Mouse (Mus musculus) kidney, adult 9 months (tissue): ENCODE data around the gene Cdkal1.

ENCODE experiments used
- DNase-seq: peaks from one replicate; pipeline ENCODE4 v3.0.0; 2022

The Cdkal1 gene

DNA sequence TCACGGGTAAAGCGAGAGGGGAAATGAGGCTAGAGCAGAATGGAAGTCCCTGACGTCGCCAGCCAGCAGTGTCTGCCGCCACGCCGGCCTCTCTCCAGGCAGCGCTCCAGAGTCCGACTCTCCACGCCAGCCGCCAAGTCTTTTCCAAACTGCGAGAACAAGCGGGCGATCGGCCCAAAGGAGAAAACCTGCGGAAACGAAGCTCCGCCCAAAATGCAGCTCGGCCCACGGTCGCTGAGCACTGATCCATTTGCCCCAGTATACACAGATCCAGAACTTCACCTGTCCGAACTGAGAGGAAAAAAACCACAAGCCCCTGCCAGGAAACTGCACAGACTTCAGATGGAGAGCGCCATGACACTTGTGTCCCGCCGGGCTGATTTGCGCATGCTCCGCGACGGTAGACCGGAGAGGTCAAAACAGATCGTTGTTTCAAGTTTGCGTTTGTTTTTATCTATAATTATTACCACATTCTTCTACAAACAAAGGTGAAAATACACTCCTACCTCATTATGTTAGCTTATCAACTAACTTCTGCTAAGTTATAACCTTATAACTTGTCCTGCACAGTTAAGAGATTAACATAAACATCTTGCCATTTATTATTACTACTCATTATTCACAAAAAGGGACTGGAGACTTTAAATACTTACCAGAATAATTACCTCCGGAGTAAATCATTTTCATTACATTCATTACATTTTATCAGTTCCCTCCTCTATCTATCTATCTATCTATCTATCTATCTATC lies at the start of gene Cdkal1:
Cdkal1 (minus strand) TSS at position 394 of the 751 bp plus-strand sequence.
- peak; percentile 87 for DNase-seq

DNA sequence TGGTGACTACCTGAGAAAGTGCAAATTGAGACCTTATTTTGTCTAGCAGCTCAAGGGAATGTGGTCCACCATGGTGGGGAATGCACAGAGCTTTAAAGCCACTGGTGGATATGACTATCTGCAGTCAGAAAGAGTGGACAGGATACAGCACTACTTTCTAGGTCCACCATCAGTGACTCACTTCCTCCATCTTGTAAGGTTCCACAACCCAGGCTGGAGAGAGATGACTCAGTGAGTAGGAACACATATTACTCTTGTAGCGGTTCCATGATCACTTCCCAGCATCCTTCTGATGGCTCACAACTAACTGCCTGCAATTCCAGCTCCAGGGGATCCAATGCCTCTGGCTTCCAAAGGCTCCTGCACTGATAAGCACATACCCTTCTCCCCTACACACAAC lies 47.9 kb upstream of the Cdkal1 start:
- no peak for DNase-seq

DNA sequence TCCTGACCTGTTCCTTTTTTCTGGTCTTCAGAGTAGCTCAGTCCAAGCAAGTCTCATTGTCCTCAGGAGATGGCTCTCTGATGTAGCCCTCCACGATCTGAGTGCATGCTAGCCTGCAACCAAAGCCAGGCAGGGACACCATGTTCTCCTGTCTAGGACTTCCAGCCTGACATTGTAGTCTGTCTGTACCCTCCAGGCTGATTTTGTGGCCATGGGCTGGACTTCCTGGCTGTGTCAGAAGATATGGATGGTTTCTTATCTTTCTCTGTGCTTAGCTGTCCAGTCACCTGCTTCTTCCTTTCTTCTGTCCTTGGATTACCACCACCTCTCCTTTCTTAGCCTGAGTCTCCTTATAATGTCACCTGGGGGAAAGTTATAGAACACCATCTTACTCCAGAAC lies 47.2 kb upstream of the Cdkal1 start:
- no peak for DNase-seq

DNA sequence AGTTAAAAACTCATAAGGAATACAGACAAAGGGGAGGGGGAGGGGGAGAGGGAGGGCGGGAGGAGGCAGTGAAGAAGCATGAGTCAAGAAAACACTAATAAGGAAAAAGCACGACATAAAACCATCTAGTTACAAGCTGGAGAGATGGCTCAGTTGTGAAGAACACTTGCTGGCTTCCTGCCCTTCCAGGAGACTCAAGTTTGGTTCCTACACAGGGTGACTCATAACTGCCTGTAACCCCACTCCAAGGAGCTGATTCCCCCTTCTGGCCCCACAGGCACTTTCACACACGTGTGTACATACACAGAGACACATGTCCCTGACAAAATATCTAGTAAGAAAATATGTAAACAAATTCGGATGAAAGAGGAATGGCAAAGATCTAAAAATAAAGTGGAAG lies 46.2 kb upstream of the Cdkal1 start:
- DNase-seq = no peak

DNA sequence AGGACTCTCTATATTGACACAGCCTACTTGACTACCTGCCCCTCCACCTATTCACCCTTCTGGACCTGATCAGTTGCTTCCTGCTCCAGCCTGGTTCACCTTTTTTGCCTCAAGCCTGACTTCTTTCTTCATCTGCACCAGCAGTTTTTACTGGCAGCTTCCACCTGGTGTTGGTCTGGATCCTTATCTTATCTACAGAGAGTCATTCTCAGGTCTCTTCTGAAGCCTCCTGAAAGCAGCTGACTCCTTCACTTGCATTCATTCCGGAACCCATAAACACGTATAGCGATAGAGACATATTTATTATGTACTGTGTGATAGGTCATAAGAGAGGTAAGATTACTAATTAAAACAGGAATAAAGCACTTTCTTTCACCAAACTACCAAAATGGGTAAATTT lies 11.3 kb upstream of the Cdkal1 start:
- DNase-seq = no peak

DNA sequence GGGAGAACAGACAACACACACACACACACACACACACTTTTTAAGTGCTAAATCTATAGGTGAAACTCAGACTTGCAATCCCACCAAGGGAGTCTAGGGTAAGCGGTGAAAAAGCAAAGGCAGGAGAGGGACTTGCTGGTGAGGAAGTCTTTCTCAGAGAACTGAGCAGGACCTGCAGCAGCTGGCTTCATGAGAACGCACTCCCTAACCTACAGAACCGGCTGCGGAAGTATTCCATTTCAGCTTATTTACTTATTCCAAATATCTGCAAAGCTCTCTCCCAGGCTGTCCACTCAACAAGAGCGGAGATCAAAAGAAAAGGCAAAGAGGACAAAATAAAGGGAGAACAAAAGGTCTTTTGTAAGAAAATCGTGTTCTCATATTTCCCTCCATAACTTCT lies 8.9 kb upstream of the Cdkal1 start:
- no peak for DNase-seq

DNA sequence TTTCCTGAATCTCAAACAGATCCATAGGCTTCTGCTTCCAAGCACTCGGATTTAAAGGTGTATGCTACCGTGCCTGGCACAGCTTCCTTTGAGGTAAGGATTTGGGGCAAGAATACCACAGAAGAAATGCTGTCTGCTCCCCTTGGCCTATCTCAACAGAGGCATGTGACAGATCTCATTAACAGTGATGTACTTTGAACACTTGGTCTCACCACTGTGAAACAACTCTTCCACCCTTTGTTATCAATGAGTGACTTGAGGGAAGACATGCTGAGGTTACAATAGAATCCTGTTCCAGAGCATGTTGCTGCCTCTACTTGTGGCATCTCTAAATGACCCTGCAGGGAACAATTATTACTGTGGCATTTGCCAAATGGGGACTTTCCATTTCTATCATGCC lies 4.6 kb upstream of the Cdkal1 start:
- DNase-seq = no peak

DNA sequence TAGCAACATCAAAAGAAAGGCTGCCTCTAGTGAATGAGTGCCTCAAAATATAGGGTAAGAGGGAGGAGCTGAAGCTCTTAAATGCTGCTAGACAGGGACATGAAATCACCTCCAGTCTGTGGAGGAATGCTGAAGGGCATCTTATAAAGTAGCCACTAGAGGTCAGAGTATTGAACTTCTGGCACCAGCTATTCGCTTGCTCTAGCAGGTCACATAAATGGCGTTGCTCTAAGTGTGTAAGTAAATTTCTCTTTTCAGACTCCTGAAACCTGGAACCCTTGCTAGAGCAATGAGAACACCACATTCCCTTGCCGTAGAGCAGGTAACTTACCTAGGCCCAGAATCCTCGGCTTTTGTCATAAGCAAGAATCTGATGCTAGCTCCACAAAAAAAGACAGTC lies 2.0 kb upstream of the Cdkal1 start:
- DNase-seq = peak; percentile 71

DNA sequence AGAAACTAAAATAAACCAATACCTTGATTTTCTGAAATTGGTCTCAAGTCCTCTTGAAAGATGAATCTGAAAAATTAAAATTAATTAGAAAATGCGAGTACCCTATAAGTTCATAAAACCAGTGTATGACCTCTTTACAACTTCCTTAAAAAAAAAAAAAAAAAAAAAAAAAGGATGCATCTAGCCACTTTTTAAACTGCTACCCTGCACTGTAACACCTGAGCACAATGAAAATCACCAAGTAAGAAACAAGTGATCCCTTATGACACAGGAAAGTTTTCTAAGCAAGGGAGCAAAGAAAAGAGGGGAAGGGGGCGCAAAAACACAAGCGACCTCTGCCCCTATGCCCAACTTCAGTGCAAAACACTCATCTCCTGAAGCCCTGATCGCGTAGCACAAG lies 598 bp downstream of the Cdkal1 start:
- DNase-seq = no peak

DNA sequence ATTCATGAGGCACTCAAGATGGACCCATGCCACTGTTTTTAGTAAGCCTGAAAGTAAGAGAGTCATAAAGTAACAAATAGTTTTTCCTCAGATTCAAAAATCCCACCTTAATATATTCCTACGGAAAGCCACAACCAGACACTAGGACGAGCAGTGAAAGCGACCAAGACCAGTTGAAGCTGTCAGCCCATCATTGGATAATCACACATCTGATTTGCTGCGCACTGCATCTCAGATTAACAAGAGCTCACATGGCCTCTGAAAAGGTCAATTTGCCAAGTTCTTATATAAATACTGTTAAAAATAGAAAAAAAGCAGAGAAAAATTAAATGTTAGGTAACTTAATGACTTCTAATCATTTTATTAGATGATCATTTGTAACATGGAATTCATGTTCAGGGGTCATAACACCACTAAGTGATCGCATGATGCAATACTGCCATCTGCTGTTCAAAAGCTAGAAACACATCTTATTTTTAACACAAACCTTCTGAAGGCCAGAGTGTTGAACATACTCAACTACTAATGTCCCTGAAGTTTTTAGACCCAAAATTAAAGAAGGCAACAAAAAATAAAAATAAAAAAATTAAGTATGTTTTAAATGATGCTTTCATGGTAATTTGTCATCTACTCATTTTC lies 16.9 kb downstream of the Cdkal1 start:
- peak; percentile 51 for DNase-seq

DNA sequence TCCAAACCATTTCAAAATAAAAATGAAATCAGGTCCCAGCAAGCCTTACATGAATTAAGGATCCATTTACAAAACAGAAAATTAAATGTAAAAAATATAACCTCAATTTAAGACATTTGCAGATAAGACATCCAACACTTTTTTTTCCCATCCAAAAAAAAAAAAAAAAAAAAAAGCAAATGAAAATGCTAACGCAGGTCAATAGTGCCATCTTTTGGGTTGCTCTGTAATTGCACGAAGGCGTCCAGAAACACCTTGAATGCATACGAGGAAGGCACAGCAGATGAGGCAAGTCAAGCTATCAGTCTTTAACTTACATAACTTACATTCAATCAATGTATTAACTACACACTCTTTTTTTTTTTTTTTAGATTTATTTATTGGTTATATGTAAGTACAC lies 20.3 kb downstream of the Cdkal1 start:
- peak; percentile 67 for DNase-seq

DNA sequence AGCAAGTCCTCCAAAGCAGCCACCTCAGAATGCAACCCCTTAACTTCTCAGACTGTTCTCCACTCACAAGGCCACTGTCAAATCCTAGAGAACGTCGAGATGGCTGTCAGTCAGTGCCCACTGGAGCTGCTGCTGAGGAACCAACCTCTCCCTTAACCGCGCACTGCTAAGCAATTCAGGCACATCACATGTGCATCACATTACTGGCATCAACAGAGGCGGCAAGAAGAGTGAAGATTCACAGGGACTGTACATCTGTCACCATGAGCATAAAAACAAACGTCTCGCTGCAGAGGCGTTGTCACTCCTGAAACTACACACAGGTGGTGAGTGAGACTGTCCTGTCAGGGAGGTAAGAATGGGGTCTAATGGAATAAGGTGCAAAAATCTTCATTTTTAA lies 21.7 kb downstream of the Cdkal1 start:
- no peak for DNase-seq

DNA sequence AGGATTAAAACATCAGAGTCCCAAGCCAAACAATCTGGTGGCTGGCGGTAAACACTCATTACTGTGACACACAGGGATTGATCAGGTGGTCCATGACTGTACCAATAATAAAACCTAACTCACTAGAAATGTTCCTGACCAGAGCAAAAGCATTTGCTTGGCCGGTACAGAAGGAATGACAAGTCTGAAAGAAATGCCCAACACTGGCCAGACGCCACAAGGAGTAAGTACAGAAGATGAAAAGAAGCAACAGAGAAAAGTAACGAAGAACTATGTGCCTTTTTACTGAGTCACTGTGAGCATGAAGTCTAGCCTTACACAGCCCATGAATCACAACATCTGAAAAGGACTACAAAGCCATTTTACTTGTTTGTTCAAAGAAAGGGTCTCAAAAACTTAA lies 24.3 kb downstream of the Cdkal1 start:
- DNase-seq = no peak

DNA sequence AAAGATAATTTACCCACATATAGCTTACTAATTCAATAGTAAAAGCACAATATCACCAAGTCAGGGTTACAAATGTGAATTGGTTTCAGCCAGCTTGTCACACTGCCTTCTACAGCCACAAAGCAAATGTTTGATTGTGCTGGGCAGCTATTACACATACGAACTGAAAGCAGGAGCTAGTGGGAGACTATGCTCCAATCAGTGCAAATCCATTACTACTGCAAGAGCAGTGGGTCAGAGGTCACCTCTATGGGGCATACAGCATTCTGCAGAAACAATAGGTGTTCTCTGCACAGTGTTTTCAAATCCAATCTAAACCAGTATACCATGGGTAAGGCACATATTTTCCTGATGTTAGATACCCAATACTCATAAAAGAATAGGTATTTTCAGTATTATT lies 27.4 kb downstream of the Cdkal1 start:
- no peak for DNase-seq

DNA sequence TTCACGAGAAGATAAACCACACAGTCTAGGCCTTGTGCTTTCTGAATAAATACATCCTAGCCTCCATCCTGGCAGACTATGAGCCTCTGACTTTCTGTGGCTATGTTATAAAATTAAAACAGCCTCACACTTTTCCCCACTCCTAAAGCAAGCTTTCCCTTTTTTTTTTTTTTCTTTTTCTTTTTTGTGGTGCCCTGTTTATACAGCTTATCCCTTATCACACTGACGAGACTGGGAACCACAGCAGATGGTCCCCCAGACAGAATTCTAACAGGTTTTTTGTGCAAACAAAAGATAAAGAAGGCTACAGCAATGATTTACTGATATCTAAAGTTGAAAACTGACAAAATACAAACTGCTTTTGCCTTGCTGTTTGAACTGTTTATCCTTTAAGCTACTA lies 29.0 kb downstream of the Cdkal1 start:
- DNase-seq = no peak

DNA sequence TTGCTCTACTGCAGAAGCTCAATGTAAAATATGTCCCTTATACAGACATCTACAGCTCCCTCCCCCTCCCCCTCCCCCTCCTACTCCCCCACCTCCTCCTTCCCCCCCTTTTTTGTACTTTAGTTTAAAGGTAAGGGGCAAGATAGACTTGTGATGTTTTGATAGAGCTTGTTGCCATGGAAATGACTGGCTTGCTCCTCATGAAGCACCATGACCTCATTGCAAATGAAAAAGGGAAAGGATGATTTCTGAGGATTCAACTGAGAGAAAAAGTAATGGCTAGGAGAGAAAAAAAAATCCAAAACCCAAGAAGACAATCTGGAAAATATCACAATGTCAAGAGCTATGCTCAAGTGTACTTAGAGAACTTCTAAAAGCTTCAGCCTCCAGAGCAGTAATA lies 29.4 kb downstream of the Cdkal1 start:
- DNase-seq = no peak

DNA sequence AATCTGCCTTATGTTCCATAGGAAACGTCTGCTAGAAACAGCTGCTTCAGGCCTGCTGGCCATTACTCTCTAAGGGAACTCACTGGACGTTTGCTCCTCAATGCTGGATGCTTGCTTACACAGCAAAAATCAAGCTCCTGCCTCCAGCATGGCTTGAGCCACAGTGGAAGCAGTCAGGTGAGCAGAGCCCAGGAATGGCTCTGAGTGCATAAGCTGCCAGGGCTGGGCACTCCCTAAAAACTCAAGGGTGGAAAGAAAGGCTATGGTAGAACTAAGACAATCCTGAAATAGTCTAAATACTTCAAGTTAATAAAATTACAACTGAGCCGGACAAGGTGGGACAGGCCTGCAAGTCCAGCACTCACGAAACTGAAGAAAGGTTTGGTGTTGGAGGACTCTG lies 30.7 kb downstream of the Cdkal1 start:
- DNase-seq = no peak

DNA sequence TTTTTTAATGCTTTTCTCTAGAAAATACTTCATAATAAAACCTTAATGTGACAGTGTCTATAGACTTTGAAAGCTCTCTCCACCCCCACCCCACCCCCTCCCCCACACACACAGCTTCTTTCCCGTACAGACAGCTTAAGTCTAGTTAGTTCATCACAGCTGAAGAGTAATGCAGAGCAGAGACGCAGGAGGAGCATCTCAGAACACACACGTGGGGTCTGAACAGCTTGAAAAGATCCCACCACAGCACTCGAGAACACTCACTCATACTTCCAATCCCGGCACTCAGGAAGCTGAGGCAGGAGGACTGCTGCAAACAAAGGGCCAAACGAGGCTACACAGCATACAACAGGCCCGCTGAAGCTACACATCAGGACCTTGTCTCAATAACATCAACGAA lies 31.1 kb downstream of the Cdkal1 start:
- no peak for DNase-seq

DNA sequence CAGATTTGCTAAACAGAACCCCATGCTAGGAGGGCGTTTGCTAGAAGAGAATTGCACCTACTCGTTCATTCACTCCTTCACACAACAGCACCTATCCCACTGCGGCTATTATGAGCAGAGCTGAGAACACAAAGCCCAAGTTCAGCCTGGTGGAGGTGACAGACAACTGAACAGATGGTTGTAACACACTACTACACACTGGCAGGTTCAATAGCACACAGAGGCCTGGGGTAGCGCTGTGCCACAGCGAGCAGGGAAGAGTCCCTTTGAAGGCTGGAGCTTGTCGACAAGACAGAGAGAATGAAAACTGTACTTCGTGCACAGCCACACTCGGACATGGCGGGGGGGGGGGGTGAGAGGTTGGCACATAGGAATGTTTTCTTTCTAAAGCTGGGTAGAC lies 31.6 kb downstream of the Cdkal1 start:
- no peak for DNase-seq

DNA sequence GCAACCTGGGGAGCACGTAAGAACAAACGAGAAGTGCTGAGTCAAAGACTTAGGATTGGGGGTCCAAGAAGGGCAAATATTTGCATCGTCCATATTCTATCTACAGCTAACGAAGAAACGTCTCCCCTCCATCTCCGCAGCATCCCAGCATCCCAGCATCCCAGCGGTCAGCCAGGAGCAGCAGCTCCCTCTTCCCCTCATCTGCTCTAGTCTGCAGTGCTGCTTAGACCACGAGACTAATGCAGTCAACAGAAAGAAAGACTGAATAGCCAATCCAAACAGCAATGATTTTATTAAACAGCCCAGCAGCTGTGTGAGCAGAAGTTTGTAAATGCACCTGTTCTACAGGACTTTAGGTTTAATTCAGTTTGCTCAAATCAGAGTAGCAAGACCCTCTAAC lies 32.0 kb downstream of the Cdkal1 start:
- DNase-seq = no peak

DNA sequence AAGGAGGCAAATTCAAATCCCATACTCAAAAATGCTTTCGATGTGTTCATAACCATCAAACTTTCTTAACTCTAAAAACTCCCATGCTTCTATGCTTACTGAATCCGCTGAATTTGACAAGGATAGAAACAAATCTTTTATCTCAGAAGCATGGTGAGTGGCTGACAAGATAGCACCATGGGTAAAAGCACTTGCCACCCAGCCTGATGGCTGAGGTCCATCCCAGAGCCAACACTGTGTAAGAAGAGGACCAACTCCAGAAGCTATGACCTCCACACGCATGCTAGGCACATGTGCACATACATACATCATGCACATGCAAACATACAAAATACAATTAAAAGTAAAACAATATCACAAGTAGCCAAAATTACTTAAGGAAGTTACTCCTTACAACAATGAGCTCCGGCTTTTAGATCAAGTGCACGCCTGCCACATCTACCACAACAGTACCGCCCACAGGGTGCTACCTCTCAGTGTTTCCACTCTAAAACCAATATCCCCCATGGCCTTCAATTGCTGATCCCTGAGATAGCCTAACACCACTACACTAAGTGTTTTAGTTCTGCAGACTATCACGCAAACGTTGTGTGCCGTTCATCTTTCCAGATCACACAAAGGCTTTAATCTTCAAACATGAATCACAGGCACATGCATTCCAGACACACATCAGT lies 35.4 kb downstream of the Cdkal1 start:
- no peak for DNase-seq

DNA sequence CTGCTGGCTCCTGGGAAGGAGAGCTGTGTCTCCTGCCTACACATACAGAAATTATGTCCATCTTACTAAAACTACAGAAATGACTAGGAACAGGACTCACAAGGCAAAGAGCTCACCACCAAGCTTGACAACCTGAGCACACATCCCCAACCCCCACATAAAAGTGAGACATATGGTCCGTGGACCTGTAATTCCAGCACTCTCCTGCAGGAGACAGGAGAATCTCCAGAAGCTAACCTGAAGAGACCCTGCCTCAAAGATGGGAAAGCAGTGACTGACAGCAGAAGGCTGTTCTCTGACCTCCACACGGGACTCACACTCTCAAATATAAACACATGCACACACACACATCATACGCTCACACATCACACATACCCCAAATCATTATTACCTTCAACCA lies 36.3 kb downstream of the Cdkal1 start:
- DNase-seq = no peak

DNA sequence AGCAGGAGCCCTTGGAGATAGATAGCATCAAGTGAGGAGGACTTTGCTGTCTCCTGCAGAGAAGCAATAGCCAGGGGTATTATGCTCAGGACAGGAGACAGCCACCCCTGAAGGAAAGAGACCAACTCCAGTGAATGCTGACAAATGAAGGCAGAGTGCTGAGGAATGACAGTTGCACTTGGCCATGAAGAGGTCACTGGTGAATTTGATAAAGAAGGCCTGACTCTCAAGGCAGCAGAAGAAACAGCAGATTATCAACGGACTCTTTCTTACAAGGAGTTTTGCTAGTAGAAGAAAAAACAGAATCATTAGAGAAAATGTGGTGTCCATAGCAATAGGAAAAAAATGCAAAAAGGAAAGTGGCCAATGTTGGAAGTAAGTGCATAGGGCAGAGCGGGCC lies 37.2 kb downstream of the Cdkal1 start:
- DNase-seq = no peak

DNA sequence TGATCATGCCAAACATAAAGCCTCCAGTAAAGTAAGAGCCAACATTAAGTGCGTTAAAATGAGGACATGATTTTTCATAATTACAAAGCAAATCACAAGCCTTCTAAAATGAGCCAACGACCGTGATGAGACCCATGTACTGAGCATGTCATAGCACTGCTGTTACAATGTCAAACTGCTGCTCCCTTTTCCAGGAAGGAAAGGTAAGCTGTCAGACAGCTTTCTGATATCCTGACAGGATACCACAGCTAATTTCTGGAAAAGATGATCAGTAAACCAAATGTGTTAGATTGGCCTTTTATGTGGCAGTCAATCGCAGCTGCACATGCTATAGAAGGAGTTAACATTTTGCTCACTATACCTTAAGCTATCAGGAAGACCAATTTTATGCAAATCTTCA lies 44.7 kb downstream of the Cdkal1 start:
- no peak for DNase-seq

DNA sequence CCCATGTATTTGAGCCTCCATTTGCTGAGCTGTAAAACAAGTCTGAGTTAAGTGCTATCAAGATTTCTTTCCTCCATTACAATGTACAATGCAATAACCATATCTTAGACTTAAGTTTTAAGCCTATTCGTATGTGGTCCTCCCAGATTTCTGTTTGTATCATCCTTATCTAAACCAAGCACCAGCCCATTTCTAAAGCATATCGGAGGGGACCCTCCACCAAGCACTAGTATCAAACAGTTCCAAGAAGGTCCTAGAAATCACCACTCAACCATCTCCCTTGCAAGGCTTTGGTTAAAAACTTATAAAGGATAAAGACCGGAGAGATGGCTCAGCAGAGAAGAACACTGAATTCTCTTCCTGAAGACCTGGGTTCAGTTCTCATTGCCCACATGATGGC lies 47.1 kb downstream of the Cdkal1 start:
- no peak for DNase-seq
